ENCODE assay signal across 10 mouse cellular contexts in genomic region chr9:96882496-96883265, GRCm38 (mm10). TPM values are rescaled to one million over a fixed set of nuclear protein-coding genes. Genes with fewer than 3 reads are reported as not detected.
DNase-seq lines count a peak whose midpoint lies in the region; ATAC-seq and TF ChIP-seq lines count a peak whose summit lies in the region.
"Had no signal": no experiment of that assay in that cellular context is flagged by ENCODE, and none has a peak within 500 bp of the region (broad histone marks: within the 10 kb centered on the region; RNA-seq: fewer than 3 reads in every experiment).

No protein-coding gene starts in this region.

- ATAC-seq in cerebellum, adult (ENCODE audit: insufficient number of reproducible peaks, low FRiP score, low TSS enrichment) = no peak
- peak; percentile 36; the same call in 1 of the 2 replicates for ATAC-seq in intestine, embryonic 15.5 days
- ATAC-seq in stomach, embryonic 16.5 days (ENCODE audit: insufficient read depth, low FRiP score) = no peak

- H3K9ac ChIP-seq in intestine, embryonic 15.5 days = no peak overlapping the region
- no peak overlapping the region for H3K9ac ChIP-seq in stomach, embryonic 16.5 days (ENCODE audit: low read length)
- H3K9ac ChIP-seq: limb, embryonic 13.5 days had no signal

- 56% methylated on average over 20 of the region's 20 CpGs for WGBS in intestine, embryonic 15.5 days
- 68% methylated on average over 20 of the region's 20 CpGs for WGBS in stomach, embryonic 16.5 days
- WGBS in thymus, adult 2 months = 97% methylated on average over 20 of the region's 20 CpGs

- H3K36me3 ChIP-seq in intestine, embryonic 15.5 days = no peaks in the 10 kb centered on the region
- H3K36me3 ChIP-seq in stomach, embryonic 16.5 days (ENCODE audit: control insufficient read depth, insufficient read depth, low read length) = no peaks in the 10 kb centered on the region
- H3K36me3 ChIP-seq in thymus, adult 2 months (ENCODE audit: control insufficient read depth, insufficient read depth, low read length) = no peaks in the 10 kb centered on the region
- H3K36me3 ChIP-seq: G1E; limb, embryonic 13.5 days had no signal

- H3K9me3 ChIP-seq in intestine, embryonic 15.5 days = no peaks in the 10 kb centered on the region
- no peaks in the 10 kb centered on the region for H3K9me3 ChIP-seq in stomach, embryonic 16.5 days (replicated peaks; ENCODE audit: control insufficient read depth, low read length)
- H3K9me3 ChIP-seq: G1E; limb, embryonic 13.5 days had no signal

- H3K27ac ChIP-seq in intestine, embryonic 15.5 days = peak overlapping the region; percentile 34
- H3K27ac ChIP-seq in stomach, embryonic 16.5 days (ENCODE audit: low read length) = peak overlapping the region; percentile 4; the same call in 1 of the 2 replicates
- H3K27ac ChIP-seq in thymus, adult 2 months (ENCODE audit: control insufficient read depth, insufficient read depth, low read length) = no peak overlapping the region
- H3K27ac ChIP-seq: limb, embryonic 13.5 days had no signal

- H3K4me1 ChIP-seq in intestine, embryonic 15.5 days (replicated peaks) = peaks cover 32% of the 10 kb centered on the region
- H3K4me1 ChIP-seq in stomach, embryonic 16.5 days (ENCODE audit: control insufficient read depth, insufficient read depth, low read length) = peaks cover 22% of the 10 kb centered on the region; the same call in 1 of the 2 replicates
- H3K4me1 ChIP-seq in thymus, adult 2 months (replicated peaks; ENCODE audit: control insufficient read depth, insufficient read depth, low read length) = no peaks in the 10 kb centered on the region

- H3K27me3 ChIP-seq in intestine, embryonic 15.5 days (replicated peaks) = no peaks in the 10 kb centered on the region
- H3K27me3 ChIP-seq in stomach, embryonic 16.5 days (ENCODE audit: control insufficient read depth, insufficient read depth, low read length) = no peaks in the 10 kb centered on the region
- H3K27me3 ChIP-seq in thymus, adult 2 months (ENCODE audit: control insufficient read depth, insufficient read depth, low read length) = no peaks in the 10 kb centered on the region

- no peak overlapping the region for H3K4me3 ChIP-seq in intestine, embryonic 15.5 days (replicated peaks)
- no peak overlapping the region for H3K4me3 ChIP-seq in stomach, embryonic 16.5 days (replicated peaks; ENCODE audit: low read length)
- H3K4me3 ChIP-seq in thymus, adult 2 months (ENCODE audit: control insufficient read depth, insufficient read depth, low read length) = no peak overlapping the region
- H3K4me3 ChIP-seq: limb, embryonic 13.5 days had no signal

- no peak for TF ChIP-seq POLR2A in thymus, adult 2 months (IDR thresholded peaks at IDR 0.05; ENCODE audit: control insufficient read depth, extremely low read depth, insufficient read depth, low read length, poor library complexity)

- H3K4me2 ChIP-seq in intestine, embryonic 15.5 days (replicated peaks) = peak overlapping the region; percentile 25; the same call in 1 of the 2 replicates
- H3K4me2 ChIP-seq in stomach, embryonic 16.5 days (ENCODE audit: low read depth, low read length) = no peak overlapping the region
- H3K4me2 ChIP-seq: limb, embryonic 13.5 days had no signal

- TF ChIP-seq CTCF in thymus, adult 2 months (IDR thresholded peaks at IDR 0.05; ENCODE audit: borderline replicate concordance, control insufficient read depth, extremely low read depth, insufficient read depth, low read length, poor library complexity) = no peak

- DNase-seq in cerebellum, adult 11 months = peak; percentile 55
- DNase-seq in right cerebral cortex, postnatal 4 days = peak; percentile 40
- DNase-seq in right cerebral cortex, adult 2 months (ENCODE audit: low spot score in 2 of 2) = no peak
- no peak for DNase-seq in embryo, embryonic 10.5 days (ENCODE audit: low spot score)
- DNase-seq in thymus, adult 2 months = no peak

RNA-seq across cellular contexts. Expression of gene Pxylp1, which starts 9.8 kb away (rescaled TPM):
- polyA plus RNA-seq in intestine, embryonic 15.5 days (2015; fragmentation: Nextera tagmentation; extraction: Ambion mirVana) = 37.6 and 41.5 TPM in 2 replicates
- polyA plus RNA-seq in stomach, embryonic 16.5 days (2015; fragmentation: Nextera tagmentation; extraction: Ambion mirVana) = 28.9 and 33.1 TPM in 2 replicates
- 4.4 and 4.9 TPM in 2 replicates for polyA plus RNA-seq in thymus, adult 2 months (2012; rRNA removed)
- polyA plus RNA-seq: G1E had no signal

Comparison
In these comparisons a context has a peak if more than half of its experiments do, and no peak if none do; other contexts are left out.
1. DNase-seq: peak in cerebellum, adult 11 months (single experiment) and right cerebral cortex, postnatal 4 days (single experiment); none in right cerebral cortex, adult 2 months (0 of 2), embryo, embryonic 10.5 days (single experiment) and thymus, adult 2 months (single experiment).